ENCODE assay signal across 10 mouse cellular contexts in genomic region chr7:142398052-142398451, GRCm38 (mm10). TPM values are rescaled to one million over a fixed set of nuclear protein-coding genes. Genes with fewer than 3 reads are reported as not detected.
DNase-seq lines count a peak whose midpoint lies in the region; ATAC-seq lines count a peak whose summit lies in the region.
"Had no signal": no experiment of that assay in that cellular context is flagged by ENCODE, and none has a peak within 500 bp of the region (broad histone marks: within the 10 kb centered on the region; RNA-seq: fewer than 3 reads in every experiment).

No protein-coding gene starts in this region.

- H3K4me1 ChIP-seq in embryonic facial prominence, embryonic 14.5 days (ENCODE audit: control insufficient read depth, insufficient read depth, low read length), result no peaks in the 10 kb centered on the region
- no peaks in the 10 kb centered on the region for H3K4me1 ChIP-seq in hindbrain, embryonic 12.5 days

- H3K9me3 ChIP-seq in embryonic facial prominence, embryonic 14.5 days (ENCODE audit: control insufficient read depth, low read length), result no peaks in the 10 kb centered on the region
- no peaks in the 10 kb centered on the region for H3K9me3 ChIP-seq in hindbrain, embryonic 12.5 days (replicated peaks)
- H3K9me3 ChIP-seq: midbrain, embryonic 12.5 days had no signal

- no peaks in the 10 kb centered on the region for H3K36me3 ChIP-seq in embryonic facial prominence, embryonic 14.5 days (ENCODE audit: control insufficient read depth, insufficient read depth, low read length)
- H3K36me3 ChIP-seq in hindbrain, embryonic 12.5 days, result no peaks in the 10 kb centered on the region
- H3K36me3 ChIP-seq: midbrain, embryonic 12.5 days had no signal

- no peak for ATAC-seq in embryonic facial prominence, embryonic 14.5 days (ENCODE audit: low read depth)
- peak; percentile 64 for ATAC-seq in monocyte, adult 5-6 weeks (replicated peaks; ENCODE audit: insufficient number of reproducible peaks, low FRiP score, low TSS enrichment, poor library complexity, severe bottlenecking)
- no peak for ATAC-seq in hindbrain, embryonic 12.5 days (ENCODE audit: low FRiP score)

- no peak overlapping the region for H3K27ac ChIP-seq in embryonic facial prominence, embryonic 14.5 days (replicated peaks; ENCODE audit: low read depth, low read length)
- H3K27ac ChIP-seq in hindbrain, embryonic 12.5 days, result no peak overlapping the region
- H3K27ac ChIP-seq: midbrain, embryonic 12.5 days had no signal

- peak; percentile 88 for DNase-seq in layer of hippocampus, adult 9-11 months
- DNase-seq in layer of hippocampus, adult 8-10 months (ENCODE audit: low spot score in 2 of 2), result no peak
- peak; percentile 45 for DNase-seq in embryonic facial prominence, embryonic 14.5 days (ENCODE audit: low spot score)
- peak; percentile 66 for DNase-seq in kidney, postnatal 14 days
- no peak for DNase-seq in left cerebral cortex, adult 18-20 months (ENCODE audit: low spot score in 2 of 2)

- H3K27me3 ChIP-seq in embryonic facial prominence, embryonic 14.5 days (replicated peaks; ENCODE audit: control insufficient read depth, insufficient read depth, low read length), result no peaks in the 10 kb centered on the region
- H3K27me3 ChIP-seq in hindbrain, embryonic 12.5 days, result no peaks in the 10 kb centered on the region

- no peak overlapping the region for H3K9ac ChIP-seq in embryonic facial prominence, embryonic 14.5 days (ENCODE audit: low read depth, low read length)
- no peak overlapping the region for H3K9ac ChIP-seq in hindbrain, embryonic 12.5 days
- H3K9ac ChIP-seq: midbrain, embryonic 12.5 days had no signal

- H3K4me2 ChIP-seq in embryonic facial prominence, embryonic 14.5 days (ENCODE audit: low read depth, low read length), result no peak overlapping the region
- H3K4me2 ChIP-seq in hindbrain, embryonic 12.5 days (replicated peaks), result no peak overlapping the region
- H3K4me2 ChIP-seq: midbrain, embryonic 12.5 days had no signal

- WGBS in embryonic facial prominence, embryonic 14.5 days, result 38% methylated on average over 2 of the region's 2 CpGs
- 65% methylated on average over 2 of the region's 2 CpGs for WGBS in hindbrain, embryonic 12.5 days

- H3K4me3 ChIP-seq in embryonic facial prominence, embryonic 14.5 days (ENCODE audit: low read depth, low read length), result no peak overlapping the region
- H3K4me3 ChIP-seq in hindbrain, embryonic 12.5 days, result no peak overlapping the region
- H3K4me3 ChIP-seq: midbrain, embryonic 12.5 days had no signal

RNA-seq across cellular contexts. Expression of gene Ctsd, which starts 10.2 kb away (rescaled TPM):
- 1,000 to 10,000 TPM in 2 of 4 experiments, 100 to 1,000 TPM in 2; 302 to 1,974 (median 897) TPM for total RNA-seq in layer of hippocampus, adult 8-10 months (2022)
- polyA plus RNA-seq in embryonic facial prominence, embryonic 14.5 days (2014; fragmentation: Nextera tagmentation; extraction: Ambion mirVana), result 342 and 350 TPM in 2 replicates
- 304 to 518 TPM (median 326 TPM) in 3 replicates for total RNA-seq in monocyte, adult 5-6 weeks (2017)
- 213 and 215 TPM in 2 replicates for polyA plus RNA-seq in hindbrain, embryonic 12.5 days (2016; fragmentation: Nextera tagmentation; extraction: Ambion mirVana)
- total RNA-seq in left cerebral cortex, adult 18-20 months (2021), result 100 to 1,000 TPM; 307 to 342 TPM

RNA-seq across cellular contexts. Expression of gene Gm49369, which starts 15.6 kb away (rescaled TPM):
- total RNA-seq in layer of hippocampus, adult 8-10 months (2022), result 10 to 100 TPM in 2 of 4 experiments, 1 to 10 TPM in 2; 2.0 to 27.5 (median 16.4) TPM
- 0.46 TPM in 1 of 2 replicates, not detected in the other for polyA plus RNA-seq in embryonic facial prominence, embryonic 14.5 days (2014; fragmentation: Nextera tagmentation; extraction: Ambion mirVana)
- total RNA-seq in monocyte, adult 5-6 weeks (2017), result 242 to 452 TPM (median 290 TPM) in 3 replicates
- polyA plus RNA-seq in hindbrain, embryonic 12.5 days (2016; fragmentation: Nextera tagmentation; extraction: Ambion mirVana), result not detected in 2 replicates
- total RNA-seq in left cerebral cortex, adult 18-20 months (2021), result 1 to 10 TPM in 1 of 2 experiments, not detected in 1; 6.0 TPM
- polyA plus RNA-seq: midbrain, embryonic 12.5 days had no signal

RNA-seq across cellular contexts. Expression of gene Ifitm10, which starts 24.5 kb away (rescaled TPM):
- 10 to 100 TPM; 33.3 to 40.3 (median 35.8) TPM for total RNA-seq in layer of hippocampus, adult 8-10 months (2022)
- 3.0 and 3.3 TPM in 2 replicates for polyA plus RNA-seq in embryonic facial prominence, embryonic 14.5 days (2014; fragmentation: Nextera tagmentation; extraction: Ambion mirVana)
- total RNA-seq in monocyte, adult 5-6 weeks (2017), result 10.2 to 46.5 TPM (median 13.9 TPM) in 3 replicates
- polyA plus RNA-seq in hindbrain, embryonic 12.5 days (2016; fragmentation: Nextera tagmentation; extraction: Ambion mirVana), result 0.82 and 1.3 TPM in 2 replicates
- 10 to 100 TPM; 35.2 to 38.2 TPM for total RNA-seq in left cerebral cortex, adult 18-20 months (2021)

RNA-seq across cellular contexts. Expression of gene Syt8, which starts 36.6 kb away (rescaled TPM):
- total RNA-seq in layer of hippocampus, adult 8-10 months (2022), result 1 to 10 TPM in 2 of 4 experiments, under 1 TPM in 1, not detected in 1; 0.29 to 2.3 (median 1.9) TPM
- polyA plus RNA-seq in embryonic facial prominence, embryonic 14.5 days (2014; fragmentation: Nextera tagmentation; extraction: Ambion mirVana), result 1.9 and 3.9 TPM in 2 replicates
- total RNA-seq in monocyte, adult 5-6 weeks (2017), result not detected in 3 replicates
- polyA plus RNA-seq in hindbrain, embryonic 12.5 days (2016; fragmentation: Nextera tagmentation; extraction: Ambion mirVana), result 0.30 TPM in 1 of 2 replicates, not detected in the other
- not detected for total RNA-seq in left cerebral cortex, adult 18-20 months (2021)
- total RNA-seq: heart, adult 18-20 months; layer of hippocampus, postnatal 14 days had no signal

RNA-seq across cellular contexts. Expression of gene Tnni2, which starts 43.6 kb away (rescaled TPM):
- 1 to 10 TPM; 1.2 to 4.9 (median 2.7) TPM for total RNA-seq in layer of hippocampus, adult 8-10 months (2022)
- 319 and 564 TPM in 2 replicates for polyA plus RNA-seq in embryonic facial prominence, embryonic 14.5 days (2014; fragmentation: Nextera tagmentation; extraction: Ambion mirVana)
- 7.5 to 20.6 TPM (median 11.3 TPM) in 3 replicates for total RNA-seq in monocyte, adult 5-6 weeks (2017)
- polyA plus RNA-seq in hindbrain, embryonic 12.5 days (2016; fragmentation: Nextera tagmentation; extraction: Ambion mirVana), result 1.9 and 3.6 TPM in 2 replicates
- total RNA-seq in left cerebral cortex, adult 18-20 months (2021), result under 1 TPM in 1 of 2 experiments, not detected in 1; 0.44 TPM

Comparison
In these comparisons a context has a peak if more than half of its experiments do, and no peak if none do; other contexts are left out.
1. DNase-seq: peak in layer of hippocampus, adult 9-11 months (single experiment), embryonic facial prominence, embryonic 14.5 days (single experiment) and kidney, postnatal 14 days (single experiment); none in layer of hippocampus, adult 8-10 months (0 of 2) and left cerebral cortex, adult 18-20 months (0 of 2).